Mouse (Mus musculus) cerebellum, adult 2 months (tissue): ENCODE measurements at regions not wholly inside any gene's neighbourhood (a gene's known extent, or its start where the extent isn't known, plus 50 kb on each side); places are given as distances from the start of the nearest gene placed in this dataset.
"Not testable (repeated sequence)": the region's sequence is repeated elsewhere in the genome, so short reads cannot be mapped to it uniquely, and the experiment has no call there.

Source experiments
- DNase-seq, 2 experiments: peaks; one replicate each; pipeline ENCODE4 v3.0.0; 2021
- H3K27ac ChIP-seq: fragments of 200-500 bp; 2 replicates; pipeline ENCODE4 v1.5.1; 2012; ENCODE audit warnings: low read length, control low read depth, inconsistent platforms; ENCODE audit not compliant: insufficient read depth
- H3K27me3 ChIP-seq: fragments of 200-500 bp; 2 replicates; pipeline ENCODE4 v1.6.1; 2012; ENCODE audit warnings: inconsistent platforms, mild to moderate bottlenecking, low read length, moderate library complexity; ENCODE audit not compliant: control insufficient read depth, insufficient read depth
- H3K4me1 ChIP-seq: fragments of 200-500 bp; 2 replicates; pipeline ENCODE4 v1.6.1; 2011; ENCODE audit warnings: low read length; ENCODE audit not compliant: control insufficient read depth, insufficient read depth
- H3K4me3 ChIP-seq: fragments of 200-500 bp; replicated peaks from 2 replicates; pipeline ENCODE3; 2011; ENCODE audit warnings: mild to moderate bottlenecking, low read depth, low read length, control low read depth; ENCODE audit not compliant: insufficient read depth
- CTCF ChIP-seq: fragments of 200-500 bp; IDR thresholded peaks from 2 replicates; pipeline ENCODE4 v1.5.1; 2011; ENCODE audit warnings: low read depth, mild to moderate bottlenecking, control low read depth, low read length, moderate library complexity, borderline replicate concordance; ENCODE audit not compliant: insufficient read depth
- POLR2A ChIP-seq: fragments of 200-500 bp; IDR thresholded peaks from 2 replicates; pipeline ENCODE4 v1.6.1; 2011; ENCODE audit warnings: low read length, control low read depth, borderline replicate concordance; ENCODE audit not compliant: insufficient read depth
- WGBS: fragments of 180-500 bp; shearing (Covaris S2); methylation state at CpG from one replicate; pipeline ENCODE4 v1.1.7; 2018; 5-methylcytosine and 5-hydroxymethylcytosine counted together

- H3K27ac ChIP-seq, H3K4me1 ChIP-seq, H3K4me3 ChIP-seq, H3K27me3 ChIP-seq, DNase-seq: not testable (repeated sequence)
- 69% methylated on average over 5 of the region's 5 CpGs for WGBS
Observed at GRCm38 (mm10) chr7:29639591-29639990, 87.2 kb downstream of the Catsperg2 start.

GRCm38 (mm10) chr7:29602356-29602755 lies 83.9 kb upstream of the Sipa1l3 start:
- DNase-seq: no peak
- Histone ChIP-seq H3K4me1 (no peaks in the 10 kb centered on the region), H3K4me3 (no peak overlapping the region), H3K27me3 (no peaks in the 10 kb centered on the region), H3K27ac (no peak overlapping the region)
- TF ChIP-seq POLR2A (no peak), CTCF (no peak)
- 40% methylated on average over 1 of the region's 1 CpGs for WGBS

GRCm38 (mm10) chr7:29601337-29601736 lies 82.9 kb upstream of the Sipa1l3 start:
- Histone ChIP-seq H3K4me1 (no peaks in the 10 kb centered on the region), H3K4me3 (no peak overlapping the region), H3K27me3 (no peaks in the 10 kb centered on the region), H3K27ac (no peak overlapping the region)
- TF ChIP-seq CTCF (no peak), POLR2A (no peak)
- WGBS: 73% methylated on average over 6 of the region's 6 CpGs
- no peak for DNase-seq

GRCm38 (mm10) chr7:29597291-29597690 lies 78.8 kb upstream of the Sipa1l3 start:
- DNase-seq: peak; percentile 19 to 50
- H3K27ac ChIP-seq, H3K4me3 ChIP-seq, H3K27me3 ChIP-seq, H3K4me1 ChIP-seq: not testable (repeated sequence)
- WGBS: 27% methylated on average over 7 of the region's 7 CpGs
- peak; percentile 46; the same call in 1 of the 2 replicates for TF ChIP-seq CTCF

GRCm38 (mm10) chr7:29578128-29578527 lies 59.7 kb upstream of the Sipa1l3 start:
- no peak overlapping the region for H3K4me3 ChIP-seq
- no peaks in the 10 kb centered on the region for H3K4me1 ChIP-seq
- 69% methylated on average over 5 of the region's 5 CpGs for WGBS
- DNase-seq: no peak
- no peak for TF ChIP-seq POLR2A
- TF ChIP-seq CTCF: no peak
- H3K27ac ChIP-seq: no peak overlapping the region
- no peaks in the 10 kb centered on the region; the same call in 1 of the 2 replicates for H3K27me3 ChIP-seq

GRCm38 (mm10) chr7:29575606-29576005 lies 57.2 kb upstream of the Sipa1l3 start:
- Histone ChIP-seq H3K27me3 (no peaks in the 10 kb centered on the region; the same call in 1 of the 2 replicates), H3K4me3 (no peak overlapping the region), H3K4me1 (no peaks in the 10 kb centered on the region), H3K27ac (no peak overlapping the region)
- no peak for TF ChIP-seq CTCF
- TF ChIP-seq POLR2A: no peak
- DNase-seq: no peak
- 42% methylated on average over 1 of the region's 1 CpGs for WGBS
